Comparison of ENCODE assay signal across 23 mouse cellular contexts in the genomic region with DNA sequence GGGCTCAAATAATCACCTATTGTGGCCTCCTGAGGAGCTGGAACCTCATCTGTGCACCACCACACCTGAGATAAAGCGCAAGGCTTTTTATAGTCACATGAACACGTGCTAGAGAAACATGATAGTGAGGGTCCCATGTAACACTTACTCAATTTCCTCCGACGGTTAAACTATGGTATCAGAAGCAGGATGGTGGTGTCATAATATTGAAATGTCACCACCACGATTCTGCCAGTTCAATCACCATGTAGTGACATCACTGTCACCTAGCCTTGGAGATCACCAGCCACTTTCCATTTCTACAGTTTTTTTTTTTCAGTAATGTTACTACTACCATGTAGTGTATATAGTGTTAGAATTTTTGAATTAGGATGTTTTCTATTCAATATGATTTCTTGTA. TPM values are rescaled to one million over a fixed set of nuclear protein-coding genes. Genes with fewer than 3 reads are reported as not detected.
DNase-seq lines count a peak whose midpoint lies in the region; ATAC-seq and TF ChIP-seq lines count a peak whose summit lies in the region.
"Had no signal": no experiment of that assay in that cellular context is flagged by ENCODE, and none has a peak within 500 bp of the region (broad histone marks: within the 10 kb centered on the region; RNA-seq: fewer than 3 reads in every experiment).

No protein-coding gene starts in this region.

- peak; percentile 89 for ATAC-seq in granulocyte monocyte progenitor cell, adult 5-6 weeks (replicated peaks; ENCODE audit: poor library complexity, severe bottlenecking)
- ATAC-seq in megakaryocyte progenitor cell, adult 5-6 weeks (replicated peaks; ENCODE audit: poor library complexity) = peak; percentile 92
- no peak for ATAC-seq in hindbrain, postnatal 0 days
- no peak for ATAC-seq in hindbrain, embryonic 16.5 days
- ATAC-seq: activated CD4-positive, CD25-positive, alpha-beta regulatory T cell, adult 4 months; CD4-positive, CD25-positive, alpha-beta regulatory T cell, adult 4 months; Patski had no signal

- no peak overlapping the region for H3K4me2 ChIP-seq in hindbrain, postnatal 0 days (ENCODE audit: low read depth, low read length)
- no peak overlapping the region for H3K4me2 ChIP-seq in hindbrain, embryonic 16.5 days (ENCODE audit: low read length)

- H3K4me1 ChIP-seq in hindbrain, postnatal 0 days (ENCODE audit: insufficient read depth, low read length) = no peaks in the 10 kb centered on the region
- no peaks in the 10 kb centered on the region for H3K4me1 ChIP-seq in hindbrain, embryonic 16.5 days (ENCODE audit: control insufficient read depth, insufficient read depth, low read depth, low read length)

- no peak overlapping the region for H3K4me3 ChIP-seq in hindbrain, postnatal 0 days (ENCODE audit: low read length)
- H3K4me3 ChIP-seq in hindbrain, embryonic 16.5 days (ENCODE audit: low read length) = no peak overlapping the region

- H3K27ac ChIP-seq in hindbrain, postnatal 0 days = no peak overlapping the region
- H3K27ac ChIP-seq in hindbrain, embryonic 16.5 days (ENCODE audit: low read depth, low read length) = no peak overlapping the region

- WGBS in hindbrain, postnatal 0 days = 90% methylated on average over 5 of the region's 5 CpGs
- 94% methylated on average over 5 of the region's 5 CpGs for WGBS in hindbrain, embryonic 16.5 days

- no peaks in the 10 kb centered on the region for H3K9me3 ChIP-seq in hindbrain, postnatal 0 days (ENCODE audit: low read length)
- H3K9me3 ChIP-seq in hindbrain, embryonic 16.5 days (ENCODE audit: control insufficient read depth, low read length) = no peaks in the 10 kb centered on the region
- H3K9me3 ChIP-seq: G1E had no signal

- H3K27me3 ChIP-seq in hindbrain, postnatal 0 days (ENCODE audit: insufficient read depth, low read length) = no peaks in the 10 kb centered on the region
- H3K27me3 ChIP-seq in hindbrain, embryonic 16.5 days (replicated peaks; ENCODE audit: control insufficient read depth, insufficient read depth, low read length) = no peaks in the 10 kb centered on the region
- H3K27me3 ChIP-seq: CH12.LX had no signal

- TF ChIP-seq CTCF in hindbrain, postnatal 0 days (IDR thresholded peaks at IDR 0.05; ENCODE audit: low read depth) = no peak

- DNase-seq in 416B (ENCODE audit: low read depth) = peak; percentile 70
- DNase-seq in hindbrain, postnatal 0 days (ENCODE audit: low spot score) = no peak
- no peak for DNase-seq in layer of hippocampus, postnatal 10 days (ENCODE audit: low spot score in 2 of 2)
- DNase-seq: adrenal gland, adult 2 months; adrenal gland, adult 8-10 months; adrenal gland, postnatal 10 days; adrenal gland, postnatal 14 days; adrenal gland, postnatal 25 days; adrenal gland, postnatal 36 days; B cell, adult 2 months; cerebellum, adult 11 months; cerebellum, adult 11-12 months; cerebellum, adult 18-20 months; cerebellum, adult 2 months had no signal

- no peaks in the 10 kb centered on the region for H3K36me3 ChIP-seq in hindbrain, postnatal 0 days (ENCODE audit: insufficient read depth, low read length)
- H3K36me3 ChIP-seq in hindbrain, embryonic 16.5 days (ENCODE audit: control insufficient read depth, insufficient read depth, low read length) = no peaks in the 10 kb centered on the region
- H3K36me3 ChIP-seq: G1E had no signal

- no peak overlapping the region for H3K9ac ChIP-seq in hindbrain, postnatal 0 days (replicated peaks; ENCODE audit: low read length)
- no peak overlapping the region for H3K9ac ChIP-seq in hindbrain, embryonic 16.5 days (ENCODE audit: low read depth, low read length)

RNA-seq across cellular contexts. Expression of gene Elmo1, which starts 17.4 kb away (rescaled TPM):
- 98.4 and 131 TPM in 2 replicates for total RNA-seq in granulocyte monocyte progenitor cell, adult 5-6 weeks (2014; fragmentation: Nextera tagmentation)
- 62.1 and 64.0 TPM in 2 replicates for total RNA-seq in granulocyte monocyte progenitor cell, adult 5-6 weeks (2017)
- 97.9 and 103 TPM in 2 replicates for total RNA-seq in megakaryocyte progenitor cell, adult 5-6 weeks (2015)
- total RNA-seq in megakaryocyte progenitor cell, adult 5-6 weeks (2017) = 42.0 and 61.9 TPM in 2 replicates
- 31.1 and 35.8 TPM in 2 replicates for total RNA-seq in hindbrain, postnatal 0 days (2014; rRNA removed)
- 37.4 and 37.5 TPM in 2 replicates for polyA plus RNA-seq in hindbrain, postnatal 0 days (2015; fragmentation: Nextera tagmentation; extraction: Ambion mirVana)
- 10 to 100 TPM; 27.9 to 28.3 TPM for total RNA-seq in layer of hippocampus, postnatal 10 days (2021)
- polyA plus RNA-seq in hindbrain, embryonic 16.5 days (2015; fragmentation: Nextera tagmentation; extraction: Ambion mirVana) = 48.6 and 49.6 TPM in 2 replicates
- polyA plus RNA-seq: C2C12, G1E had no signal

Comparison
In these comparisons a context has a peak if more than half of its experiments do, and no peak if none do; other contexts are left out.
1. ATAC-seq: peak in granulocyte monocyte progenitor cell, adult 5-6 weeks (single experiment) and megakaryocyte progenitor cell, adult 5-6 weeks (single experiment); none in hindbrain, postnatal 0 days (single experiment) and hindbrain, embryonic 16.5 days (single experiment).